Mouse (Mus musculus) gastrocnemius, adult 18-20 months (tissue): Measurements from ENCODE around the gene Gm20929. TPM values are rescaled to one million over a fixed set of nuclear protein-coding genes. Genes with fewer than 3 reads are reported as not detected.
"Not testable (repeated sequence)": the region's sequence is repeated elsewhere in the genome, so short reads cannot be mapped to it uniquely, and the experiment has no call there.

Experiments used
- DNase-seq: peaks from one replicate; pipeline ENCODE4 v3.0.0; 2021; ENCODE audit warnings: low spot score
- long read RNA-seq, 2 experiments: library from polyadenylated mRNA; stranded (forward); transcript quantifications; one replicate each; pipeline ENCODE4 v2.0.0; 2021
- total RNA-seq, 2 experiments: library from RNA; stranded (reverse); gene quantifications; 2 replicates each; pipeline ENCODE4 v1.2.3; 2021

Gene Gm20929
- total RNA-seq, result not detected
- long read RNA-seq, experiment 1, result 0 reads
- long read RNA-seq, experiment 2, result 0 reads

DNA sequence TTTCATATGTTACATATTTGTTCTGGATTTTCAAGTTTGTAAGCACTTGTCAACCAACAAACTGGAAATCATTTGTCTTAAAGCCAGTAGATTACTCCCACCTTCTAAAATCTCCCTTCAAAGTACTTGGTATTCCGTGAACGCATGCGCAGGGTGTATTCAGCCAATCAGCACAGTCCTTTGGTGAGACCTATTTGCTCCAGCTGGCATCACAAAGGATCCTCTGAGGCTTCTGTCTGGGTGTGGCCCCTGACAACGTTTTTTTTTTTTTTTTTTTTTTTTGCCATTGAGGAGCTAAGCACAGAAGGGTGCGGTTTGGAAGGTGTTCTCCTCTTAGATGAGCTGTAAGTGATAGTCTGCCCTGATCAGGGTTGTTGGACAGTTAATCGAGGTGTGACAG, at the start of gene Gm20929:
Gm20929 (plus strand) TSS at position 301 of the 400 bp plus-strand sequence.
- not testable (repeated sequence) for DNase-seq
